Mouse (Mus musculus): ENCODE measurements around the gene B4galnt4.

B4galnt4 gene

DNA sequence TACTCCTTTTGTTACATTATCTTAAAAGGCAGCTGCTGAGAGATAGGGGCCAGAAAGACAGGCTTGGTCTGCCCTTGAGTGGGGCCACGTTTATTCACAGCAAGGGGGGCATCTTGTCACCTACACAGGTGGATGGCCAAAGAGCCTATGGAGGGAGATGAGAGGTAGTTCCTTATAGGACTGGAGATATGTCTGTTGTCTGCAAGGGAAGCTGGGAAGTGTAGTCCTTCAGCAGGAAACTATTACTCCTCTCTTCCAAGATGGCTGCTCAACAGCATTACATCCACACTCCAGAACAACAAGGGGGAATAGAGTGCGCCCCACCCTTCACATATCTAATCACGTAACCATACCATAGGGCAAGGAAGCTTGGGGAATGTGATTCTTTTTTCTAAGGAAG is 58.6 kb downstream of the B4galnt4 start:
- DNase-seq (ENCODE audit: low read depth, low spot score): no peak

DNA sequence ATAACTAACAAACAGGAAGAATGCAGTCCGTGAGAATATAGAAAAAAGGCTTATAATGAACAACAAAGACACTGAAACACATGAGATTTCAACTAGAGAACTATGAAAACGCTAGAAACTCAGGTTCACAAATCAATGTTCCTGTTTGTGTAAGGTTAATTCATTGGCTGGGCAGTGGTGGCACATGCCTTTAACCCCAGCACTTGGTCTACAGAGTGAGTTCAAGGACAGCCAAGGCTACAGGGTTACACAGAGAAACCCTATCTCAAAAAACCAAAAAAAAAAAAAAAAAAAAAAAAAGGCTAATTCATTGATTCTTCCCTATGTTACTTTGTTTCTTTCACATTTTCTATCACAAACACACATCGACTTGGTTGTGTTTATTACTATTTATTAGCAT is 59.7 kb downstream of the B4galnt4 start:
- no peak for DNase-seq (ENCODE audit: low read depth, low spot score)

DNA sequence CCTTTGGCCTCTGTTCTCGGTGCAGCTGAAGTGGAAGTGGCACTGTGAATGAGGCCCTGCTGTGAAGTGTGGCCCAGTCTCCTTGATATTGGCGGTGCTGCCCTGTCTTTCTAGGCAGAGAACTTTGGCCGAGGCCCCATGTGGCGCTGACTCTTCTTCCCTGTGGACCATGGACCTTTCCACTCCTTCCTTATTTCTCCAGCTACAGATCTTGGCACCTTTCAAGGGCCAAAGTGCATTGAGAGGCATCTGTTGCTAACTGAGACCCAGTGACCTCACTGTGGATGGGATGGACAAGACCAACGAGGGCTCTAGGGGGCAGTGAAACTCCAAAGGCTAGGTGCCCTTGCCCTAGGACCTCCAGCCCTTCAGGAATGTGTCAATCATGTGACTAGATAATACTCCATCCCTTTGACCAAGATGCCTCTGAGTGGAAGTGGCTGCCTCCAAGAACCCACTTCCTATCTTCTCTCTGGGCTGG is 60.2 kb downstream of the B4galnt4 start:
- no peak for DNase-seq (ENCODE audit: low read depth, low spot score)

Measured in c-Kit-negative CD71-positive TER-119-positive erythroid progenitor cells, embryonic 14.5 days (primary cell).